Mouse (Mus musculus) midbrain, postnatal 0 days (tissue): Measurements from ENCODE around the gene Tpgs1. TPM values are rescaled to one million over a fixed set of nuclear protein-coding genes. Genes with fewer than 3 reads are reported as not detected.

Experiments used
- ATAC-seq: fragments of 200-750 bp; cut with Nextera tagmentation; 2 replicates; pipeline ENCODE4 v1.8.0; 2017; ENCODE audit warnings: moderate number of reproducible peaks, mild to moderate bottlenecking, moderate TSS enrichment, moderate library complexity; ENCODE audit not compliant: low FRiP score
- DNase-seq: peaks from one replicate; pipeline ENCODE4 v3.0.0-alpha.2; 2015; ENCODE audit warnings: low spot score
- H3K27ac ChIP-seq: fragments of 300-500 bp; sonication (generic); 2 replicates; pipeline ENCODE4 v1.5.1; 2014; ENCODE audit warnings: low read depth, mild to moderate bottlenecking, low read length, mixed read lengths
- H3K27me3 ChIP-seq: fragments of 300-500 bp; sonication (generic); 2 replicates; pipeline ENCODE4 v1.6.1; 2014; ENCODE audit warnings: low read length, control low read depth, mixed read lengths; ENCODE audit not compliant: insufficient read depth
- H3K36me3 ChIP-seq: fragments of 300-500 bp; sonication (generic); 2 replicates; pipeline ENCODE4 v1.6.1; 2014; ENCODE audit warnings: low read length, control low read depth, mixed read lengths; ENCODE audit not compliant: insufficient read depth
- H3K4me1 ChIP-seq: fragments of 300-500 bp; sonication (generic); 2 replicates; pipeline ENCODE4 v1.6.1; 2014; ENCODE audit warnings: mild to moderate bottlenecking, control low read depth, antibody characterized with exemption, low read length, mixed read lengths; ENCODE audit not compliant: insufficient read depth
- H3K4me2 ChIP-seq: fragments of 300-500 bp; sonication (generic); 2 replicates; pipeline ENCODE4 v1.6.1; 2014; ENCODE audit warnings: low read depth, mild to moderate bottlenecking, low read length, mixed read lengths; ENCODE audit not compliant: poor library complexity, severe bottlenecking
- H3K4me3 ChIP-seq: fragments of 300-500 bp; sonication (generic); 2 replicates; pipeline ENCODE4 v1.5.1; 2014; ENCODE audit warnings: low read depth, mild to moderate bottlenecking, low read length, moderate library complexity
- H3K9ac ChIP-seq: fragments of 300-500 bp; sonication (generic); replicated peaks from 2 replicates; pipeline ENCODE4 v1.6.1; 2014; ENCODE audit warnings: mild to moderate bottlenecking, low read length, moderate library complexity, mixed read lengths; ENCODE audit not compliant: poor library complexity, severe bottlenecking
- H3K9me3 ChIP-seq: fragments of 300-500 bp; sonication (generic); 2 replicates; pipeline ENCODE4 v1.6.1; 2016; ENCODE audit warnings: low read length, control low read depth
- CTCF ChIP-seq: IDR thresholded peaks from 2 replicates; pipeline ENCODE4 v1.5.1; 2016; ENCODE audit warnings: antibody characterized with exemption, mild to moderate bottlenecking
- WGBS: fragments of 180-500 bp; shearing (Covaris S2); extraction: QIAGEN DNeasy Blood & Tissue Kit; methylation state at CpG from one replicate; pipeline ENCODE4 v1.1.7; 2014; 5-methylcytosine and 5-hydroxymethylcytosine counted together
- polyA plus RNA-seq: library from polyadenylated mRNA; unstranded; fragments of >200 nt; fragmentation: Nextera tagmentation; extraction: Ambion mirVana; gene quantifications from 2 replicates; pipeline ENCODE4 v1.2.1, GENCODE M21; 2015
- total RNA-seq: library from RNA; depleted of rRNA; stranded (reverse); fragments of >200 nt; gene quantifications from 2 replicates; pipeline ENCODE4 v1.2.3, GENCODE M21; 2014

Tpgs1 gene
- total and polyA plus RNA-seq, 2 experiments from 2014 or later: 80.9 to 139 TPM

DNA sequence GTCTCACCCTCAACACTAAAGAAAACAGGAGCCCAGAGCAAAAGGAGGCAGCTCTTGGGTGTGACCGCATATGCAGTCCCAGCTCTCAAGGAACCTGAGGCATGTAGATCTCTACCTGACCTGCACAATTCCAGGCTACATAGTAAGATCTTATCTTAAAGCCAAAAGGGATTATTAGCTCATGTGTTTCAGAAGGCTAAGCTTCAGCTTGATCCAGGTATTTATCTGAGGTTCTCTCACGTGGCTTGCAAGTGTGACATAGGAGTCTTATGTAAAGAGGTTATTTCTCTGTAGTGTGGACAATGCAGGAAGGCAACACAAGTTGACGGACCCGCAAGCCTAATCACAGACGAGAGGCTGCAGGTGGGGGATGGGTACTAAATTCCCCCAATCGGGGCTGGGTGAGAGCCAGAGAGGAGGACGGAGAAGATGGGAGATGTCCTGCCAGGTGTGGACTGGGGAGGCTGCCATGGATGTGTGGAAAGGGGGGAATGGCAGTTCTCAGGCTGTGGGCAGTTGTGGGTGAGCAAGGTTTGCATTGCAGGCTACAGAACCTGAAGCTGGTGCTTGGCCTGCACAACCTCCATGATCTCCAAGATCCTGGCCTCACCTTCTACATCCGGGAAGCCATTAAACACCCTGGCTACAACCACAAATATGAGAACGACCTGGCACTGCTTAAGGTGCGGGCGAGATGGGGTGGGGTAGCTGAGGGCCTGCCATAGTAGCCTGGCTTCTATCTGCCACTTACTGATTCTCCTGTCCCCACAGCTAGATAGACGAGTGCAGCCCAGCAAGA is 24.6 kb downstream of the Tpgs1 start:
- Histone ChIP-seq H3K9ac (no peak overlapping the region), H3K4me2 (no peak overlapping the region), H3K9me3 (no peaks in the 10 kb centered on the region), H3K27me3 (no peaks in the 10 kb centered on the region), H3K36me3 (peaks cover 6% of the 10 kb centered on the region), H3K27ac (no peak overlapping the region), H3K4me1 (no peaks in the 10 kb centered on the region), H3K4me3 (no peak overlapping the region)
- 79% methylated on average over 12 of the region's 12 CpGs for WGBS
- TF ChIP-seq CTCF: no peak
- ATAC-seq (no peak), DNase-seq (no peak)

DNA sequence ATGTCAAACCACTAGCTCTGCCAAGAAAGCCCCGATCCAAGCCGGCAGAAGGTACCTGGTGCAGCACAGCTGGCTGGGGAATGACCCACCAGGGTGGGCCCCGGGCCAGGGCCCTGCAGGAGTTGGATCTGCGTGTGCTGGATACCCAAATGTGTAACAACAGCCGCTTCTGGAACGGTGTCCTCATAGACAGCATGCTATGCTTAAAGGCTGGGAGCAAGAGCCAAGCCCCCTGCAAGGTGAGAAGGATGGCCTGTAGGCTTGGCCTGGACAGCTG is 25.1 kb downstream of the Tpgs1 start:
- H3K9ac ChIP-seq: no peak overlapping the region
- H3K4me2 ChIP-seq: no peak overlapping the region
- no peak for TF ChIP-seq CTCF
- no peaks in the 10 kb centered on the region for H3K9me3 ChIP-seq
- no peaks in the 10 kb centered on the region for H3K4me1 ChIP-seq
- WGBS: 82% methylated on average over 6 of the region's 6 CpGs
- ATAC-seq (no peak), DNase-seq (no peak)
- no peaks in the 10 kb centered on the region for H3K27me3 ChIP-seq
- H3K36me3 ChIP-seq: peaks cover under 1% of the 10 kb centered on the region; the same call in 1 of the 2 replicates
- no peak overlapping the region for H3K4me3 ChIP-seq
- no peak overlapping the region for H3K27ac ChIP-seq

DNA sequence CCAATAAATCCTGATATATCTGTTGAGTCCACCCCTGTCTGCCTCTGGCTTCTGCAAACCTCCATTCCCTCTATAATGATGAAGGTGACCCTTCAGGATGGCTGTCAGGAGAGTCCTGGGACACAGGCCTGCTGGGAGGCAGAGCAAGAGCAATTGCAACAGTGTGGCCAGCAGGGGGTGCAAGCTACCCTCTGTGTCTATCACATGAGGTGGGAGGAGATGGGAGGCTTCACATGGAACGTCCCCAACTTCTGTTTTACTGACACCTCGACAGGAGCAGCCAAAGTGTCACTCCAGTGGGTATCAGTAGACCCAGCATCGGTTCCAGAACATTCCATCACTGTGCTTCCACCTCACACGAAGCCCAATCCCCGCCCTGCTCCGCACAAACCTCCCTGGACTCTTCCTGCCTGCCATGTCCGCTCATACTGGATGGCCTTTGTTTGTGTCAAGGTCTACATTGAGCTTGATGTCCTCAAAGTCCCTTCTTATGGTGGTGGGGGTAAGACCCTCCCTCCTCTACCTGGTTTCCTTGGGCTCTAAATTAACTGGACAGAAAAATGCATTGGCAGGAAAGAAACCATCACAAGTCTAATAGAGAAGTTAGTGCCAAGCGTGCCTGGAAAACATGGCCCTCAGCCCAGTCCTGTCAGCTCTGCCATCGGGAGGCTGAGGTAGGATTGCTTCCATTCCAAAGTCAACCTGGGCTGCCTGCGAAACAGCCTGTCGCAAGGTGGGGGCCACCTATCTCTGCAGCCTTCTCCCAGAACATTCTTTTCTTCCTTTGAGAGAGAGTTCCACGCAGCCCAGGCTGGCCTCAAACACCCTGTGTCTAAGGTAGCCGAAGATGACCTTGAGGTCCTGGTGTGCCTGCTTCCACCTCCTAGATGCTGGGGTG is 26.3 kb downstream of the Tpgs1 start:
- no peak overlapping the region for H3K9ac ChIP-seq
- H3K9me3 ChIP-seq: no peaks in the 10 kb centered on the region
- no peaks in the 10 kb centered on the region for H3K27me3 ChIP-seq
- peak; percentile 62 for DNase-seq
- no peaks in the 10 kb centered on the region for H3K4me1 ChIP-seq
- no peak for ATAC-seq
- no peak overlapping the region for H3K4me3 ChIP-seq
- no peak overlapping the region for H3K27ac ChIP-seq
- TF ChIP-seq CTCF: peak; percentile 76
- H3K4me2 ChIP-seq: no peak overlapping the region
- no peaks in the 10 kb centered on the region for H3K36me3 ChIP-seq
- WGBS: 65% methylated on average over 13 of the region's 13 CpGs

DNA sequence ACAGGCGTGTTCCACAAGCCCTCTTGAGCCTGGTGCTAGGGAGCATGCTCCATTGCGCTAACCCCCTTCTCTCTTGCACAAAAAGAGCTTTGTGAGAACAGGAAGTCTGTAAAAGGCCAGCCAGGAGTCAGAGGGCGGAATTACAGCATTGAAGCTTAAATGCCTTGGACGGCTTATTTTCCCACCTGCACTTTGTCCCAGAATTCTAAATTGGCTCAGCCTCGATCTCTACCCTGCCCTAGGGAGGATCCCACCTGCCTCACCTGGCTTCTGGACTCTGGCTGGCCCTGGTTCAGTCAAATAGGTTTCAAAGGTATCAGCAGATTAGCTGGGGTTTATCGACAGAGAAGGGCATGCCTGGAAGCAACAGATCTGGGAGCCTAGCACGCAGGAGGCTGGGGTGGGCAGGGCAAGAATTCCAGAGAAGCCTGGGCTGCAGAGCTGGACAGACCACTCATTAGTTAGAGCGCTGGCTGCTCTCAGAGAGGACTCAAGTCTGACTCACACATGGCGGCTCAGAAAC is 27.0 kb downstream of the Tpgs1 start:
- no peaks in the 10 kb centered on the region for H3K27me3 ChIP-seq
- no peak overlapping the region for H3K27ac ChIP-seq
- 70% methylated on average over 9 of the region's 9 CpGs for WGBS
- no peaks in the 10 kb centered on the region for H3K9me3 ChIP-seq
- H3K4me2 ChIP-seq: no peak overlapping the region
- no peaks in the 10 kb centered on the region for H3K4me1 ChIP-seq
- H3K9ac ChIP-seq: no peak overlapping the region
- no peak for DNase-seq
- no peak for TF ChIP-seq CTCF
- ATAC-seq: no peak
- no peaks in the 10 kb centered on the region for H3K36me3 ChIP-seq
- no peak overlapping the region for H3K4me3 ChIP-seq

DNA sequence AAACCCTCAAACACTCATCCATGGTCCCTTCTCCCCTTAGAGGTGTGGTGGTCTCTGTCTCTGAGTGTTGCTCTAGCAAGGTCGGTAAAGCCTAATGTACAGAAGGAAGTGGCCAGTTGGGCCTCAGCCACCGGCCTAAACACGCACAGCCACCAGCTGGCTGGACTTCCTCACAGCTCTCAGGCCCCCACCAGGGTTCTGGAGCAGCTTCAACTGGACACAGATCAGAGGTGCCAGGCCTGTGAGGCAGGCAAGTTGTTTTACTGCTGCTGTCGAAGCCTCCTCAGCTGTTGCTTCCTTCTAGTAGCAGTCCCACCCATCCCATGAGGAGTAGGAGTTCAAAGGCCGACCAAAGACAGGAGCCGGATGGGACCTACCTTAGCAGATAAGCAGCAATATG is 28.7 kb downstream of the Tpgs1 start:
- no peak for DNase-seq
- 77% methylated on average over 6 of the region's 6 CpGs for WGBS

DNA sequence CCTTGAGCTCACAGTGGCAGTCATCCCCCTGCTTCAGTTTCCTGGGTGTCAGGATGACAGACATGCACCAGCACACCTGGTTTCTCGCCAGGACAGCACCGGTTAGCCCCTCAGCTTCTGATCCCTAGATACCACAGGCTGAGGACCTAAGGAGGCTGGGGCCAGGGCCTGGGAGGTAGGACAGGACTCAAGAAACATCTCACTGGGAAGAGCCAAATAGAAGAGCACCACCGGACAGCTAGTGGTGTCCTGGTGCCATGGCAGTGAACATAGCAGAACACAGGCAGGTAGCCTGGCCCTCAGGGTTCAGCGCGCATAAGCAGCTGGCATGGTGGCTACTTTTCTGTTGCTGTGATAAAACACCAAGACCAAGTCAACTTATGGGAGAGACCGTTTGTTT is 29.3 kb downstream of the Tpgs1 start:
- no peak for TF ChIP-seq CTCF
- 93% methylated on average over 6 of the region's 6 CpGs for WGBS
- H3K4me2 ChIP-seq: no peak overlapping the region
- H3K9ac ChIP-seq: no peak overlapping the region
- no peaks in the 10 kb centered on the region for H3K27me3 ChIP-seq
- H3K4me1 ChIP-seq: no peaks in the 10 kb centered on the region
- no peak for ATAC-seq
- DNase-seq: no peak
- no peak overlapping the region for H3K27ac ChIP-seq
- H3K4me3 ChIP-seq: no peak overlapping the region
- H3K9me3 ChIP-seq: no peaks in the 10 kb centered on the region
- H3K36me3 ChIP-seq: no peaks in the 10 kb centered on the region

More for the DNA sequence above, 28.7 kb downstream of the Tpgs1 start:
- H3K27me3 ChIP-seq: no peaks in the 10 kb centered on the region
- H3K27ac ChIP-seq: no peak overlapping the region
- ATAC-seq: no peak
- no peaks in the 10 kb centered on the region for H3K4me1 ChIP-seq
- no peak for TF ChIP-seq CTCF
- no peak overlapping the region for H3K9ac ChIP-seq
- no peak overlapping the region for H3K4me2 ChIP-seq
- no peaks in the 10 kb centered on the region for H3K36me3 ChIP-seq
- H3K9me3 ChIP-seq: no peaks in the 10 kb centered on the region
- no peak overlapping the region for H3K4me3 ChIP-seq
